Mouse (Mus musculus) neural tube, embryonic 14.5 days (tissue): Measurements from ENCODE around the gene Il23a. TPM values are rescaled to one million over a fixed set of nuclear protein-coding genes. Genes with fewer than 3 reads are reported as not detected.

ENCODE experiments used
- ATAC-seq: fragments of 200-750 bp; cut with Nextera tagmentation; 2 replicates; pipeline ENCODE4 v1.8.0; 2017; ENCODE audit warnings: low read depth, mild to moderate bottlenecking, moderate TSS enrichment, moderate library complexity
- H3K27ac ChIP-seq: fragments of 300-500 bp; sonication (generic); 2 replicates; pipeline ENCODE4 v1.5.1; 2014; ENCODE audit warnings: low read depth, mild to moderate bottlenecking, control low read depth, low read length, moderate library complexity, mixed read lengths
- H3K27me3 ChIP-seq: fragments of 300-500 bp; sonication (generic); 2 replicates; pipeline ENCODE4 v1.6.1; 2014; ENCODE audit warnings: low read length; ENCODE audit not compliant: control insufficient read depth, insufficient read depth
- H3K36me3 ChIP-seq: fragments of 300-500 bp; sonication (generic); 2 replicates; pipeline ENCODE4 v1.6.1; 2014; ENCODE audit warnings: low read length, mixed read lengths; ENCODE audit not compliant: control insufficient read depth, insufficient read depth
- H3K4me1 ChIP-seq: fragments of 300-500 bp; sonication (generic); 2 replicates; pipeline ENCODE4 v1.6.1; 2014; ENCODE audit warnings: low read length; ENCODE audit not compliant: control insufficient read depth, insufficient read depth
- H3K4me2 ChIP-seq: fragments of 300-500 bp; sonication (generic); 2 replicates; pipeline ENCODE4 v1.6.1; 2014; ENCODE audit warnings: mild to moderate bottlenecking, low read depth, low read length, control low read depth
- H3K4me3 ChIP-seq: fragments of 300-500 bp; sonication (generic); 2 replicates; pipeline ENCODE4 v1.5.1; 2014; ENCODE audit warnings: low read depth, low read length, control low read depth, mixed read lengths
- H3K9ac ChIP-seq: fragments of 300-500 bp; sonication (generic); replicated peaks from 2 replicates; pipeline ENCODE4 v1.6.1; 2014; ENCODE audit warnings: low read depth, mild to moderate bottlenecking, control low read depth, low read length, mixed read lengths
- H3K9me3 ChIP-seq: fragments of 300-500 bp; sonication (generic); 2 replicates; pipeline ENCODE4 v1.6.1; 2016; ENCODE audit warnings: low read length; ENCODE audit not compliant: control insufficient read depth
- WGBS: fragments of 180-500 bp; shearing (Covaris S2); extraction: QIAGEN DNeasy Blood & Tissue Kit; methylation state at CpG from one replicate; pipeline ENCODE4 v1.1.7; 2014; 5-methylcytosine and 5-hydroxymethylcytosine counted together
- polyA plus RNA-seq: library from polyadenylated mRNA; unstranded; fragments of >200 nt; fragmentation: Nextera tagmentation; extraction: Ambion mirVana; gene quantifications from 2 replicates; pipeline ENCODE4 v1.2.1, GENCODE M21; 2014

Il23a gene
- 0.18 and 0.29 TPM in 2 replicates for polyA plus RNA-seq

- Histone ChIP-seq H3K27ac (no peak within 1 kb of the TSS), H3K9ac (no peak within 1 kb of the TSS), H3K4me3 (no peak within 1 kb of the TSS), H3K4me1 (peaks cover 8% of the 10 kb centered on the region; the same call in 1 of the 2 replicates), H3K27me3 (no peaks in the 10 kb centered on the region), H3K9me3 (no peaks in the 10 kb centered on the region), H3K36me3 (no peaks in the 10 kb centered on the region), H3K4me2 (no peak within 1 kb of the TSS)
- ATAC-seq: no peak
- WGBS: 78% methylated on average over 11 of the region's 11 CpGs
These were observed at the start of gene Il23a for GRCm38 (mm10) chr10:128298702-128299171. TSS of gene Il23a (minus strand) at chr10:128298752.

- Histone ChIP-seq H3K9ac (no peak overlapping the region), H3K27me3 (no peaks in the 10 kb centered on the region), H3K4me3 (no peak overlapping the region), H3K4me2 (no peak overlapping the region), H3K36me3 (peaks cover 25% of the 10 kb centered on the region), H3K9me3 (no peaks in the 10 kb centered on the region), H3K4me1 (no peaks in the 10 kb centered on the region), H3K27ac (no peak overlapping the region)
- WGBS: 93% methylated on average over 8 of the region's 8 CpGs
- no peak for ATAC-seq
These were observed 49.0 kb upstream of the Il23a start for GRCm38 (mm10) chr10:128347541-128347940.

DNA sequence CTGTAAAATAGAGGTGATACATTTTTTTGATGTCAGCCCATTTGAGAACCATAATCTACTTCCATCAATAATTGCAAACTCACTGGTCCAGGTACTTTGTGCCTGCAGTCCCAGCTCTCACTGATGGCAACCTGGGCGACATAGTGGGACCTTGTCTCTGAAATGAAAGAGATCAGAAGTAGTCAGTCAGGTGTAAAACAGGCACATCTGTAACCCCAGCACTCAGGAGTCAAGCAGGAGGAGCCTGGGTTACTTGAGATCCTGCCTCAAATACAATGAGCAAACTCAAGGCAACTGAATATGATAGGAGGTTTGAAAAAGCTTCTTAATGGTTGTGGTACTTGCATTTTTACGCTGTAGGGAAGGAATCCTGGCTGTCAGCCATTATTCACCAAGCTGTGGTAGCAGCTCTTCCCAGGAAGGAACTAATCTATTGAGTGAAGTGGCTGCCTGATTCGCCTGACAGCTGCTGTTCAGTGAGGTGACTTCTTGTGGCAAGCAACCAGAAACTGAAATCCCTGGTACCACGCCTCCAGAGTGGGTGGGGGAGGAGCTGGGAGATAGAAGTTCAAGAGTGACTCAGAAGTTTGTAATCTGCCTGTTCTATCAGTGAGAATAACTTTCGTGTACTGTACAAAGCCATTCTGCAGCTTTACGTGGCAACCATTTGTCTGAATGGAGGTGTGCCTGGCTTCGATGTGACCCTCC, 46.2 kb upstream of the Il23a start:
- peak overlapping the region; percentile 8 for H3K27ac ChIP-seq
- H3K27me3 ChIP-seq: no peaks in the 10 kb centered on the region
- no peak overlapping the region for H3K9ac ChIP-seq
- no peaks in the 10 kb centered on the region for H3K9me3 ChIP-seq
- H3K4me1 ChIP-seq: no peaks in the 10 kb centered on the region
- WGBS: 59% methylated on average over 7 of the region's 7 CpGs
- no peak for ATAC-seq
- no peak overlapping the region for H3K4me3 ChIP-seq
- H3K4me2 ChIP-seq: no peak overlapping the region
- no peaks in the 10 kb centered on the region for H3K36me3 ChIP-seq

DNA sequence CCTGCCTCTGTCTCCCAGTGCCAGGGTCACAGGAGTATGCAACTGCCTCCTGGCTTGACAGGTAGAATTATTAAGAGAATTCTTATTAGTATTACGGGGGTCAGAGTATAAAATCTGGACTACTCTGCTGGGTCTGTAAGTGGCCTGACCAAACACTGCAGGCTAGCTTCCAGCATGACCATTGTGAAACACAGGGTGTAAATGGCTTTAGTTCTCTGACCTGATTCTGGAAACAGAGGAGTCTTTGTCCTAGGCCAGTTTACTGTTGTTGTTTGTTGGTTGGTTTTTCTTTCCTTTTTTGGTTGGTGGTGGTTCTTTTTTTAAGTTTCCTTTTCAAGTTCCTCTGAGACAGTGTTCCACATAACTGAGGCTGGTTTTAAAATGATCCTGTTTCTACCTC, 44.9 kb upstream of the Il23a start:
- no peak overlapping the region for H3K9ac ChIP-seq
- no peak overlapping the region for H3K4me3 ChIP-seq
- H3K27ac ChIP-seq: no peak overlapping the region
- WGBS: 91% methylated on average over 1 of the region's 1 CpGs
- no peak for ATAC-seq
- no peaks in the 10 kb centered on the region for H3K36me3 ChIP-seq
- H3K27me3 ChIP-seq: no peaks in the 10 kb centered on the region
- peaks cover 10% of the 10 kb centered on the region for H3K4me1 ChIP-seq
- no peak overlapping the region for H3K4me2 ChIP-seq
- H3K9me3 ChIP-seq: no peaks in the 10 kb centered on the region

DNA sequence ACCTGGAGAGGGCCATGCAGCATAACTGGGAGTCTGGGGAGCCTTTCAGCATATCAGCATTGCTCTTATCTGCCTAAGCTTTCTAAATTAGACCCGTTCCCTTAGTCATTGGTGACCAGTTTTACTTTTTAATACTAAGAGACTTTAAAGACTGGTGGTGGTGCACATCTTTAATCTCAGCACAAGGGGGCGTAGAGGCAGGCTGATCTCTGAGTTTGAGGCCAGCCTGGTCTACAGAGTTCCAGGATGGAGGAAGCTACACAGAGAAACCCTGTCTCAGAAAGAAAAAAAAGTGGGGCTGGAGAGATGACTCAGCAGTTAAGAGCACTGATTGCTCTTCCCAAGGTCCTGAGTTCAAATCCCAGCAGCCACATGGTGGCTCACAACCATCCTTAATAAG, 41.7 kb upstream of the Il23a start:
- no peak for ATAC-seq
- H3K27me3 ChIP-seq: no peaks in the 10 kb centered on the region
- no peak overlapping the region for H3K4me3 ChIP-seq
- no peak overlapping the region for H3K9ac ChIP-seq
- no peaks in the 10 kb centered on the region for H3K9me3 ChIP-seq
- no peak overlapping the region for H3K4me2 ChIP-seq
- WGBS: 81% methylated on average over 2 of the region's 2 CpGs
- no peak overlapping the region for H3K27ac ChIP-seq
- H3K36me3 ChIP-seq: no peaks in the 10 kb centered on the region
- peaks cover 16% of the 10 kb centered on the region for H3K4me1 ChIP-seq

DNA sequence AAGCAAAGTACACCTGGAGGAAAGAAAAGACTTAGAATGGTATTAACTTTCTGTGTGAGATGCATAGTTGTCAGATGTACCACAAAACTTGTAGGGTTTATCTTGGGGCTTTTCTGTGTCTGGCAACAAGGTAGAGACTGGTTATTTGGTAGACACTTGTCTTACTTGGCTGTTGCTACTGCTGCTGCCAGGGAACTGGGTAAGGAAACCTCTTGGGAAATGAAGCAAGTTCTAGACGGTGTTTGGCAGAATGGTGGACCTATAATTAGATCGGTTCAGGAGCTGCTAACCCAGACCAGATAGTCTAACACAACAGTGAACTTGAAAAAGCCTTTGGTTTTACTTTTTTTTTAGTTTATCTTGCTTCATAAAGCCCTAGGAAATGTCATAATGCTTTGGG, 40.4 kb upstream of the Il23a start:
- no peaks in the 10 kb centered on the region for H3K36me3 ChIP-seq
- H3K27ac ChIP-seq: no peak overlapping the region
- H3K4me3 ChIP-seq: peak overlapping the region; percentile 79
- peak overlapping the region; percentile 79 for H3K4me2 ChIP-seq
- peaks cover 16% of the 10 kb centered on the region for H3K4me1 ChIP-seq
- WGBS: 67% methylated on average over 2 of the region's 2 CpGs
- no peak overlapping the region for H3K9ac ChIP-seq
- H3K9me3 ChIP-seq: no peaks in the 10 kb centered on the region
- no peaks in the 10 kb centered on the region for H3K27me3 ChIP-seq
- no peak for ATAC-seq

DNA sequence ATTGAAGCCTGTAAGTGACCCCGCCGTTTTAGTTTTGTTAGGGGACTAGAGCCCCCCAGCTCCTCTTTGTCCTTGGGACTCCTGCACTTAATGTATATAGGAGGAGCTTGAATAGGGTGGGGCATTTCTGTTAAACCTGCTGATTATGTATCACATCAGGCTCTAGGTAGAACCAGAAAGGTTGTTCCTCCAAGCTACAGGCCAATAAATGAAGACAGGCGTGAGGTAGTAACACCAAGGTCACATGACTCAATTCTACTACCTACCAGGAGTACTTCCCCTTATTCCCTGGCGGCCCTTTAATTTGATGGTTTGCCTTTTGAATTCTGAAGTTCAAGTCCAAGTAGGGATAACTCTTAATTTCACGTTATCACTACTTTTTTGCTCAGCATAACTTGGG, 39.9 kb upstream of the Il23a start:
- peaks cover 16% of the 10 kb centered on the region for H3K4me1 ChIP-seq
- peak overlapping the region; percentile 79 for H3K4me2 ChIP-seq
- no peaks in the 10 kb centered on the region for H3K9me3 ChIP-seq
- H3K27ac ChIP-seq: no peak overlapping the region
- no peak for ATAC-seq
- H3K36me3 ChIP-seq: no peaks in the 10 kb centered on the region
- peak overlapping the region; percentile 76 for H3K9ac ChIP-seq
- H3K4me3 ChIP-seq: peak overlapping the region; percentile 79
- 24% methylated on average over 5 of the region's 5 CpGs for WGBS
- H3K27me3 ChIP-seq: no peaks in the 10 kb centered on the region

DNA sequence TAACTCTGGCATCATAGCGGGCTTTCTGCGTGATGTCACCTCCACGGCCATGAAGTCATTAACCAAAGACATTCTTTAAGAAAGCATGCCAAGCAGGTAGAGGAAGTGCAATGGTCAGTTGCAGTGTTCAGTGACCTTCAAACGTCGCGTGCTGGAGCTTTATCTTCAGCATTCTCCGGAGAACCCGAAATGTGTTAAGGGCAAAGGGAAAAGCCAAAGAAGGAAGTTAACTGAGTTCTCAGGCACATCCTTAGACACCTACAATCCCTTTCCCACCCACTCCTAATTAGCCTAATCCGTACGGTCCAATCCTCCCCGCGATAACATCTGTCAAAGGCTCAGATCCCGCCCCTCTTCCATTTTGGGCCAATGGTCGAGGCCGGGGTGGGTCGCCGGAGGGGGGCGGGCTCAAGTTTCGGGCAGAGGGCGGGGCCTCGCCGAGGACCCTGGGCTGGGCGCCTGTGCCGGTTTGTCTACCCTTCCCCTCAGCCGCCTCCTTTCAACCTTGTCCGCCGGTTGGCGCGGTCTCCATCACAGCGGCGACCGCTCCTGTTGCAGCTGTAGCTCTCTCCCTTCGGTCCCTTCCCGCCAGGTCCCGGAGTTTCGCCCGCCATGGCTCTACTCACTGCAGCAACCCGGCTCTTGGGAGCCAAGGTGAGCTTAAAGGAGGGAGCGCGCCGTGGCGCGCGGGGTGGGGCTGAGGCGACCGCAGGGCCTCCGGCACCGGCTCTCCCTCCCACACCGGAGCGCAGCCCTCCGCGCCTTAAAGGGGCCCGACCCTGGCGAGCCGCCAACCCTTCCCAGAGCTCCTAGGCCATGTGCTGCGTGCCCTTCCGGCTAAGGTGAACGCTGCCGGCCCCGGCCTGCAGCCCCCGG, 39.0 kb upstream of the Il23a start, which contains the start of gene Cs:
Gene Cs, plus strand, starts transcription at position 429 of the 876 bp plus-strand sequence.
- H3K4me1 ChIP-seq: peaks cover 16% of the 10 kb centered on the region
- H3K4me3 ChIP-seq: peak within 1 kb of the TSS; percentile 79
- no peaks in the 10 kb centered on the region for H3K27me3 ChIP-seq
- H3K27ac ChIP-seq: peak within 1 kb of the TSS; percentile 88
- peak within 1 kb of the TSS; percentile 76 for H3K9ac ChIP-seq
- under 1% methylated on average over 50 of the region's 61 CpGs for WGBS
- peak within 1 kb of the TSS; percentile 79 for H3K4me2 ChIP-seq
- ATAC-seq: peak; percentile 98
- H3K9me3 ChIP-seq: no peaks in the 10 kb centered on the region
- no peaks in the 10 kb centered on the region for H3K36me3 ChIP-seq

GRCm38 (mm10) chr10:128336597-128336996, 38.0 kb upstream of the Il23a start:
- Histone ChIP-seq H3K9me3 (no peaks in the 10 kb centered on the region), H3K9ac (no peak overlapping the region), H3K4me3 (no peak overlapping the region), H3K36me3 (no peaks in the 10 kb centered on the region), H3K4me2 (peak overlapping the region; percentile 79), H3K4me1 (peaks cover 16% of the 10 kb centered on the region), H3K27ac (no peak overlapping the region; the same call in 1 of the 2 replicates), H3K27me3 (no peaks in the 10 kb centered on the region)
- 93% methylated on average over 3 of the region's 3 CpGs for WGBS
- ATAC-seq: no peak
